Mouse (Mus musculus) 416B (cell line): ENCODE measurements around the gene Nucb2.

Experiments used
- DNase-seq: peaks from one replicate; pipeline ENCODE4 v3.0.0; 2011; ENCODE audit warnings: low read depth

Nucb2 gene

GRCm38 (mm10) chr7:116503879-116504817 is at the start of gene Nucb2:
Nucb2 (plus strand) TSS chr7:116504369.
- DNase-seq: no peak

GRCm38 (mm10) chr7:116456964-116457363 is 47.2 kb upstream of the Nucb2 start:
- DNase-seq: peak; percentile 49

- no peak for DNase-seq
Measured at GRCm38 (mm10) chr7:116457391-116457790, 46.8 kb upstream of the Nucb2 start.

- peak; percentile 59 for DNase-seq
Measured at GRCm38 (mm10) chr7:116458985-116459441, 45.2 kb upstream of the Nucb2 start.

- DNase-seq: peak; percentile 27
Measured at GRCm38 (mm10) chr7:116462114-116462513, 42.1 kb upstream of the Nucb2 start.

GRCm38 (mm10) chr7:116475836-116476235 is 28.3 kb upstream of the Nucb2 start:
- no peak for DNase-seq

- peak; percentile 44 for DNase-seq
Measured at GRCm38 (mm10) chr7:116476264-116476663, 27.9 kb upstream of the Nucb2 start.

- no peak for DNase-seq
Measured at GRCm38 (mm10) chr7:116483106-116483505, 21.1 kb upstream of the Nucb2 start.

GRCm38 (mm10) chr7:116483782-116484181 is 20.4 kb upstream of the Nucb2 start:
- no peak for DNase-seq

GRCm38 (mm10) chr7:116484213-116484612 is 20.0 kb upstream of the Nucb2 start:
- DNase-seq: peak; percentile 67

GRCm38 (mm10) chr7:116485062-116485601 is 19.0 kb upstream of the Nucb2 start:
- DNase-seq: no peak

GRCm38 (mm10) chr7:116491113-116491512 is 13.1 kb upstream of the Nucb2 start:
- DNase-seq: peak; percentile 75

GRCm38 (mm10) chr7:116493267-116494003 is 10.7 kb upstream of the Nucb2 start:
- peak; percentile 62 for DNase-seq

- peak; percentile 79 for DNase-seq
Measured at GRCm38 (mm10) chr7:116494618-116495017, 9.6 kb upstream of the Nucb2 start.

GRCm38 (mm10) chr7:116496760-116497159 is 7.4 kb upstream of the Nucb2 start:
- peak; percentile 45 for DNase-seq

GRCm38 (mm10) chr7:116504818-116505170 is 625 bp downstream of the Nucb2 start:
- DNase-seq: no peak

GRCm38 (mm10) chr7:116514030-116514429 is 9.9 kb downstream of the Nucb2 start:
- DNase-seq: peak; percentile 48

GRCm38 (mm10) chr7:116514546-116514945 is 10.4 kb downstream of the Nucb2 start:
- no peak for DNase-seq

GRCm38 (mm10) chr7:116515059-116515458 is 10.9 kb downstream of the Nucb2 start:
- DNase-seq: peak; percentile 14

- peak; percentile 31 for DNase-seq
Measured at GRCm38 (mm10) chr7:116515514-116516135, 11.5 kb downstream of the Nucb2 start.

- no peak for DNase-seq
Measured at GRCm38 (mm10) chr7:116517240-116517639, 13.1 kb downstream of the Nucb2 start.

- DNase-seq: no peak
Measured at GRCm38 (mm10) chr7:116518155-116518554, 14.0 kb downstream of the Nucb2 start.
